In the genomic region with DNA sequence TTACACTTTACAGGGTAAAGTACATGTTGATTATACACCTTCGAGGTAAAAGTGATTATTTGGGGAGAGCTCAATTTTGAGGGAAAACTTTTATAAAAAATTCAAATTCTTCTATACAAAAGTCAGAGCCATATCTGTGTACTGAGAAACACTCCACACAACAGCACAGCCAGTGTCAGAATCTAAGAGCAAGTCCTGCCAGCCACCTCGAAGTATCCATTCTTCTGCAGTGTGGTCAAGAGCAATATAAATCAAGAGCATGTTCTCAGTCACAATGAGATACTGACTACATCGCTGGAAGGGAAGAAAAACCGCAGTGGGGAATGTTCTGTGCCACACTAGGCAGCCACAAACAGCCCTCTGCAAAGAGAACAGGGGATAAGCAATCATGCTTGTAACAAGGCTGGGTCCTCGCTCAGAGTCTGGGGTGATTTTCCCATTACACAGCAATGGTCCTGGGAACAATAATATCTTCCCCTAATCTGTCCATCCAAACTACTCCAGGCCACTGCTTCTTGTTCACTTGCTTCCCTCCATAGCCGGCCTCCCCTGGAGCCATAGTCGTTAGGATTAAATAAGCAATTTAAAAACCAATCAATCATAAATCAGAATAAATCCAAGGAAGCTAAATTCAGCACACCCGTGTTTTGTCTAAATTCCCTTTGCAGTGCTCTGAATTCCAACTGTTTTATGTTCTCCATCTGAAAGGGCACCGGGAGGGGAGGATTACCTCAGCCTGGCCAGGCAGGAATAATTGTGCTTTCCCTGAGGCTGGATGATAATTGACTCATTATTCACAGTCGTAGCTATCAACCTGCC, we compare ENCODE assay signal across 12 mouse cellular contexts. TPM values are rescaled to one million over a fixed set of nuclear protein-coding genes. Genes with fewer than 3 reads are reported as not detected.
DNase-seq lines count a peak whose midpoint lies in the region; ATAC-seq lines count a peak whose summit lies in the region.
"Had no signal": no experiment of that assay in that cellular context is flagged by ENCODE, and none has a peak within 500 bp of the region (broad histone marks: within the 10 kb centered on the region; RNA-seq: fewer than 3 reads in every experiment).

No protein-coding gene starts in this region.

- no peaks in the 10 kb centered on the region for H3K27me3 ChIP-seq in embryonic facial prominence, embryonic 12.5 days
- H3K27me3 ChIP-seq in neural tube, embryonic 15.5 days (replicated peaks), result no peaks in the 10 kb centered on the region
- H3K27me3 ChIP-seq: liver, embryonic 13.5 days had no signal

- no peak overlapping the region for H3K4me3 ChIP-seq in embryonic facial prominence, embryonic 12.5 days
- no peak overlapping the region for H3K4me3 ChIP-seq in neural tube, embryonic 15.5 days (replicated peaks)
- H3K4me3 ChIP-seq: liver, embryonic 13.5 days had no signal

- no peak overlapping the region for H3K27ac ChIP-seq in embryonic facial prominence, embryonic 12.5 days
- H3K27ac ChIP-seq in neural tube, embryonic 15.5 days (replicated peaks), result peak overlapping the region; percentile 60
- H3K27ac ChIP-seq: liver, embryonic 13.5 days had no signal

- peak; percentile 62; the same call in 1 of the 2 replicates for ATAC-seq in embryonic facial prominence, embryonic 12.5 days (ENCODE audit: insufficient number of reproducible peaks, insufficient read depth, low FRiP score, low TSS enrichment)
- peak; percentile 72 for ATAC-seq in neural tube, embryonic 15.5 days (ENCODE audit: low FRiP score)

- WGBS in embryonic facial prominence, embryonic 12.5 days, result 22% methylated on average over 10 of the region's 10 CpGs
- 9% methylated on average over 10 of the region's 10 CpGs for WGBS in neural tube, embryonic 15.5 days

- H3K9me3 ChIP-seq in embryonic facial prominence, embryonic 12.5 days, result no peaks in the 10 kb centered on the region
- H3K9me3 ChIP-seq in neural tube, embryonic 15.5 days (replicated peaks), result no peaks in the 10 kb centered on the region
- H3K9me3 ChIP-seq: liver, embryonic 13.5 days had no signal

- no peaks in the 10 kb centered on the region for H3K36me3 ChIP-seq in embryonic facial prominence, embryonic 12.5 days
- H3K36me3 ChIP-seq in neural tube, embryonic 15.5 days, result no peaks in the 10 kb centered on the region
- H3K36me3 ChIP-seq: liver, embryonic 13.5 days had no signal

- intact Hi-C loops in left cerebral cortex, postnatal 4 days (cut with DNase I), result loop anchor here (10.0 kb wide), 1 partner anchor 63 kb away; no protein-coding TSS in a partner anchor

- H3K4me2 ChIP-seq in embryonic facial prominence, embryonic 12.5 days (replicated peaks), result no peak overlapping the region
- peak overlapping the region; percentile 1; the same call in 1 of the 2 replicates for H3K4me2 ChIP-seq in neural tube, embryonic 15.5 days
- H3K4me2 ChIP-seq: liver, embryonic 13.5 days had no signal

- H3K9ac ChIP-seq in embryonic facial prominence, embryonic 12.5 days, result no peak overlapping the region
- H3K9ac ChIP-seq in neural tube, embryonic 15.5 days (replicated peaks), result no peak overlapping the region
- H3K9ac ChIP-seq: liver, embryonic 13.5 days had no signal

- H3K4me1 ChIP-seq in embryonic facial prominence, embryonic 12.5 days, result peaks cover 21% of the 10 kb centered on the region
- peaks cover 23% of the 10 kb centered on the region for H3K4me1 ChIP-seq in neural tube, embryonic 15.5 days
- H3K4me1 ChIP-seq: liver, embryonic 13.5 days had no signal

- DNase-seq in left cerebral cortex, postnatal 4 days, result peak; percentile 23
- DNase-seq in left cerebral cortex, adult 11 months (ENCODE audit: low spot score), result no peak
- DNase-seq in hindlimb bud, embryonic 11.5 days (ENCODE audit: extremely low spot score, low read depth, low spot score), result peak; percentile 72
- no peak for DNase-seq in lung, postnatal 36 days
- DNase-seq in testis, postnatal 14 days (ENCODE audit: low spot score), result no peak
- DNase-seq in right cerebral cortex, adult 2 months (ENCODE audit: low spot score in 2 of 2), result no peak
- DNase-seq: adrenal gland, postnatal 10 days; liver, embryonic 13.5 days had no signal

RNA-seq across cellular contexts. Expression of a gene that starts 32.3 kb away (rescaled TPM):
- total RNA-seq in left cerebral cortex, postnatal 4 days (2021), result not detected
- 0.09 and 0.31 TPM in 2 replicates for polyA plus RNA-seq in embryonic facial prominence, embryonic 12.5 days (2016; fragmentation: Nextera tagmentation; extraction: Ambion mirVana)
- polyA plus RNA-seq in neural tube, embryonic 15.5 days (2015; fragmentation: Nextera tagmentation; extraction: Ambion mirVana), result 13.1 TPM in 1 of 2 replicates, not detected in the other
- polyA plus RNA-seq: frontal cortex, adult 2 months; stomach, embryonic 14.5 days had no signal

RNA-seq across cellular contexts. Expression of a gene that starts 57.1 kb away (rescaled TPM):
- total RNA-seq in left cerebral cortex, postnatal 4 days (2021), result under 1 TPM; 0.42 to 0.44 TPM
- polyA plus RNA-seq in embryonic facial prominence, embryonic 12.5 days (2016; fragmentation: Nextera tagmentation; extraction: Ambion mirVana), result 0.60 and 0.81 TPM in 2 replicates
- polyA plus RNA-seq in neural tube, embryonic 15.5 days (2015; fragmentation: Nextera tagmentation; extraction: Ambion mirVana), result 0.04 and 11.6 TPM in 2 replicates

RNA-seq across cellular contexts. Expression of a gene that starts 57.1 kb away (rescaled TPM):
- 10 to 100 TPM; 21.1 to 24.9 TPM for total RNA-seq in left cerebral cortex, postnatal 4 days (2021)
- polyA plus RNA-seq in embryonic facial prominence, embryonic 12.5 days (2016; fragmentation: Nextera tagmentation; extraction: Ambion mirVana), result 59.3 and 59.9 TPM in 2 replicates
- polyA plus RNA-seq in neural tube, embryonic 15.5 days (2015; fragmentation: Nextera tagmentation; extraction: Ambion mirVana), result 50.1 and 53.8 TPM in 2 replicates

Comparison
In these comparisons a context has a peak if more than half of its experiments do, and no peak if none do; other contexts are left out.
1. DNase-seq: peak in left cerebral cortex, postnatal 4 days (single experiment) and hindlimb bud, embryonic 11.5 days (single experiment); none in left cerebral cortex, adult 11 months (single experiment), lung, postnatal 36 days (single experiment), testis, postnatal 14 days (single experiment) and right cerebral cortex, adult 2 months (0 of 2).